Mouse (Mus musculus) thymus, adult 2 months (tissue): ENCODE data around the gene Hcn4.

Experiments
- CTCF ChIP-seq: fragments of 200-500 bp; IDR thresholded peaks from 2 replicates; pipeline ENCODE4 v1.5.1; 2012; ENCODE audit warnings: mild to moderate bottlenecking, control low read depth, low read length, moderate library complexity, borderline replicate concordance; ENCODE audit not compliant: control insufficient read depth, poor library complexity, insufficient read depth; ENCODE audit errors: extremely low read depth
- POLR2A ChIP-seq: fragments of 200-500 bp; IDR thresholded peaks from 2 replicates; pipeline ENCODE4 v1.6.1; 2012; ENCODE audit warnings: mild to moderate bottlenecking, low read length, control low read depth, moderate library complexity; ENCODE audit not compliant: control insufficient read depth, poor library complexity, insufficient read depth; ENCODE audit errors: extremely low read depth

- TF ChIP-seq POLR2A (no peak), CTCF (no peak)
Measured at GRCm38 (mm10) chr9:58863826-58864225, 40.6 kb downstream of the Hcn4 start.
